Mouse (Mus musculus): ENCODE data around the gene Kat7. TPM values are rescaled to one million over a fixed set of nuclear protein-coding genes. Genes with fewer than 3 reads are reported as not detected.

Kat7 gene
- total and polyA plus RNA-seq, 3 experiments = 19.8 to 28.6 (median 25.9) TPM

- Histone ChIP-seq H3K4me1 (ENCODE audit: control insufficient read depth, insufficient read depth, low read length) (peaks cover 6% of the 10 kb centered on the region), H3K9ac (ENCODE audit: low read depth, low read length) (no peak overlapping the region), H3K4me3 (no peak overlapping the region), H3K79me2 (replicated peaks; ENCODE audit: control insufficient read depth, insufficient read depth, low read length) (no peaks in the 10 kb centered on the region), H3K27ac (no peak overlapping the region), H3K36me3 (ENCODE audit: control insufficient read depth, insufficient read depth, low read length) (no peaks in the 10 kb centered on the region; the same call in 1 of the 2 replicates), H3K27me3 (ENCODE audit: control insufficient read depth, insufficient read depth, low read length) (no peaks in the 10 kb centered on the region)
- TF ChIP-seq EP300 (IDR thresholded peaks at IDR 0.05; ENCODE audit: insufficient read depth, low read depth, low read length) (no peak), CTCF (IDR thresholded peaks at IDR 0.05) (no peak), POLR2A (IDR thresholded peaks at IDR 0.05; ENCODE audit: insufficient read depth, low read depth, low read length) (no peak)
- 19% methylated on average over 1 of the region's 1 CpGs for WGBS
- intact Hi-C loops (cut with DNase I) = no loop called here
- DNase-seq = no peak
Observed at GRCm38 (mm10) chr11:95330662-95331061, 20.6 kb upstream of the Kat7 start.

- no peaks in the 10 kb centered on the region for H3K36me3 ChIP-seq (ENCODE audit: control insufficient read depth, insufficient read depth, low read length)
- no peaks in the 10 kb centered on the region for H3K79me2 ChIP-seq (replicated peaks; ENCODE audit: control insufficient read depth, insufficient read depth, low read length)
- 80% methylated on average over 5 of the region's 5 CpGs for WGBS
- H3K27me3 ChIP-seq (ENCODE audit: control insufficient read depth, insufficient read depth, low read length) = no peaks in the 10 kb centered on the region
- intact Hi-C loops (cut with DNase I) = no loop called here
- no peak overlapping the region for H3K4me3 ChIP-seq
- peaks cover 4% of the 10 kb centered on the region for H3K4me1 ChIP-seq (ENCODE audit: control insufficient read depth, insufficient read depth, low read length)
- no peak overlapping the region for H3K9ac ChIP-seq (ENCODE audit: low read depth, low read length)
- no peak overlapping the region for H3K27ac ChIP-seq
- no peak for DNase-seq
- no peak for TF ChIP-seq CTCF (IDR thresholded peaks at IDR 0.05)
- TF ChIP-seq POLR2A (IDR thresholded peaks at IDR 0.05; ENCODE audit: insufficient read depth, low read depth, low read length) = no peak
- no peak for TF ChIP-seq EP300 (IDR thresholded peaks at IDR 0.05; ENCODE audit: insufficient read depth, low read depth, low read length)
Observed at GRCm38 (mm10) chr11:95328629-95329028, 18.6 kb upstream of the Kat7 start.

GRCm38 (mm10) chr11:95326243-95326642, 16.2 kb upstream of the Kat7 start:
- 51% methylated on average over 11 of the region's 11 CpGs for WGBS
- Histone ChIP-seq H3K4me3 (no peak overlapping the region), H3K9ac (ENCODE audit: low read depth, low read length) (no peak overlapping the region), H3K27me3 (ENCODE audit: control insufficient read depth, insufficient read depth, low read length) (no peaks in the 10 kb centered on the region), H3K4me1 (ENCODE audit: control insufficient read depth, insufficient read depth, low read length) (peaks cover 4% of the 10 kb centered on the region), H3K36me3 (ENCODE audit: control insufficient read depth, insufficient read depth, low read length) (no peaks in the 10 kb centered on the region), H3K27ac (peak overlapping the region; percentile 45), H3K79me2 (replicated peaks; ENCODE audit: control insufficient read depth, insufficient read depth, low read length) (no peaks in the 10 kb centered on the region)
- no peak for TF ChIP-seq POLR2A (IDR thresholded peaks at IDR 0.05; ENCODE audit: insufficient read depth, low read depth, low read length)
- TF ChIP-seq CTCF (IDR thresholded peaks at IDR 0.05) = no peak
- TF ChIP-seq EP300 (IDR thresholded peaks at IDR 0.05; ENCODE audit: insufficient read depth, low read depth, low read length) = no peak
- peak in 1 of 2 experiments; percentile 19 for DNase-seq
- intact Hi-C loops (cut with DNase I) = no loop called here

- TF ChIP-seq POLR2A (IDR thresholded peaks at IDR 0.05; ENCODE audit: insufficient read depth, low read depth, low read length) (no peak), EP300 (IDR thresholded peaks at IDR 0.05; ENCODE audit: insufficient read depth, low read depth, low read length) (no peak), CTCF (IDR thresholded peaks at IDR 0.05) (no peak)
- Histone ChIP-seq H3K4me3 (no peak overlapping the region), H3K27ac (peak overlapping the region; percentile 45; the same call in 1 of the 2 replicates), H3K79me2 (replicated peaks; ENCODE audit: control insufficient read depth, insufficient read depth, low read length) (no peaks in the 10 kb centered on the region), H3K9ac (ENCODE audit: low read depth, low read length) (no peak overlapping the region), H3K27me3 (ENCODE audit: control insufficient read depth, insufficient read depth, low read length) (no peaks in the 10 kb centered on the region), H3K4me1 (ENCODE audit: control insufficient read depth, insufficient read depth, low read length) (peaks cover 4% of the 10 kb centered on the region), H3K36me3 (ENCODE audit: control insufficient read depth, insufficient read depth, low read length) (no peaks in the 10 kb centered on the region)
- intact Hi-C loops (cut with DNase I) = no loop called here
- no peak for DNase-seq
- WGBS = 69% methylated on average over 4 of the region's 4 CpGs
Observed at GRCm38 (mm10) chr11:95325832-95326231, 15.8 kb upstream of the Kat7 start.

- Histone ChIP-seq H3K79me2 (replicated peaks; ENCODE audit: control insufficient read depth, insufficient read depth, low read length) (no peaks in the 10 kb centered on the region), H3K27ac (no peak overlapping the region), H3K36me3 (ENCODE audit: control insufficient read depth, insufficient read depth, low read length) (no peaks in the 10 kb centered on the region), H3K27me3 (ENCODE audit: control insufficient read depth, insufficient read depth, low read length) (no peaks in the 10 kb centered on the region), H3K4me1 (ENCODE audit: control insufficient read depth, insufficient read depth, low read length) (peaks cover 4% of the 10 kb centered on the region), H3K4me3 (no peak overlapping the region), H3K9ac (ENCODE audit: low read depth, low read length) (no peak overlapping the region)
- 96% methylated on average over 10 of the region's 10 CpGs for WGBS
- intact Hi-C loops (cut with DNase I) = no loop called here
- DNase-seq = no peak
- TF ChIP-seq CTCF (IDR thresholded peaks at IDR 0.05) (no peak), POLR2A (IDR thresholded peaks at IDR 0.05; ENCODE audit: insufficient read depth, low read depth, low read length) (no peak), EP300 (IDR thresholded peaks at IDR 0.05; ENCODE audit: insufficient read depth, low read depth, low read length) (no peak)
Observed at GRCm38 (mm10) chr11:95324181-95324580, 14.1 kb upstream of the Kat7 start.

GRCm38 (mm10) chr11:95320010-95320409, 10.0 kb upstream of the Kat7 start:
- WGBS = 95% methylated on average over 1 of the region's 1 CpGs
- no peaks in the 10 kb centered on the region for H3K36me3 ChIP-seq (ENCODE audit: control insufficient read depth, insufficient read depth, low read length)
- H3K4me1 ChIP-seq (ENCODE audit: control insufficient read depth, insufficient read depth, low read length) = no peaks in the 10 kb centered on the region
- H3K79me2 ChIP-seq (replicated peaks; ENCODE audit: control insufficient read depth, insufficient read depth, low read length) = no peaks in the 10 kb centered on the region
- TF ChIP-seq EP300 (IDR thresholded peaks at IDR 0.05; ENCODE audit: insufficient read depth, low read depth, low read length) (no peak), CTCF (IDR thresholded peaks at IDR 0.05) (no peak), POLR2A (IDR thresholded peaks at IDR 0.05; ENCODE audit: insufficient read depth, low read depth, low read length) (no peak)
- intact Hi-C loops (cut with DNase I) = no loop called here
- H3K4me3 ChIP-seq = no peak overlapping the region
- H3K27ac ChIP-seq = no peak overlapping the region
- no peak for DNase-seq
- H3K9ac ChIP-seq (ENCODE audit: low read depth, low read length) = no peak overlapping the region
- H3K27me3 ChIP-seq (ENCODE audit: control insufficient read depth, insufficient read depth, low read length) = no peaks in the 10 kb centered on the region

All from heart, adult 2 months (tissue).